Mouse (Mus musculus) kidney, adult 2 months (tissue): ENCODE measurements around the gene Myo1c. TPM values are rescaled to one million over a fixed set of nuclear protein-coding genes. Genes with fewer than 3 reads are reported as not detected.

Source experiments
- DNase-seq: peaks from one replicate; pipeline ENCODE4 v3.0.0; 2021
- H3K27ac ChIP-seq: fragments of 200-500 bp; 2 replicates; pipeline ENCODE4 v1.5.1; 2012; ENCODE audit warnings: low read depth, low read length, control low read depth, inconsistent platforms; ENCODE audit not compliant: insufficient read depth
- H3K27me3 ChIP-seq: fragments of 200-500 bp; replicated peaks from 2 replicates; pipeline ENCODE4 v1.6.1; 2012; ENCODE audit warnings: mild to moderate bottlenecking, moderate library complexity, low read length, inconsistent platforms; ENCODE audit not compliant: control insufficient read depth, insufficient read depth
- H3K36me3 ChIP-seq: fragments of 200-500 bp; 2 replicates; pipeline ENCODE4 v1.6.1; 2012; ENCODE audit warnings: mild to moderate bottlenecking, moderate library complexity, low read length, inconsistent platforms; ENCODE audit not compliant: control insufficient read depth, insufficient read depth
- H3K4me1 ChIP-seq: fragments of 200-500 bp; 2 replicates; pipeline ENCODE4 v1.6.1; 2011; ENCODE audit warnings: low read length; ENCODE audit not compliant: control insufficient read depth, insufficient read depth
- H3K4me3 ChIP-seq: fragments of 200-500 bp; 2 replicates; pipeline ENCODE4 v1.5.1; 2011; ENCODE audit warnings: mild to moderate bottlenecking, low read depth, low read length, control low read depth; ENCODE audit not compliant: insufficient read depth
- CTCF ChIP-seq: fragments of 200-500 bp; conservative IDR thresholded peaks from 2 replicates; pipeline ENCODE4 v1.5.1; 2011; ENCODE audit warnings: low read depth, mild to moderate bottlenecking, control low read depth, low read length, moderate library complexity, mixed read lengths; ENCODE audit not compliant: insufficient read depth, insufficient read length
- POLR2A ChIP-seq: fragments of 200-500 bp; IDR thresholded peaks from one replicate; pipeline ENCODE4 v1.6.1; 2011; ENCODE audit warnings: low read depth, low read length, control low read depth
- WGBS: fragments of 180-500 bp; shearing (Covaris S2); methylation state at CpG from one replicate; pipeline ENCODE4 v1.1.7; 2018; 5-methylcytosine and 5-hydroxymethylcytosine counted together
- polyA plus RNA-seq: library from polyadenylated mRNA; depleted of rRNA; stranded (reverse); fragments of >200 nt; gene quantifications from 2 replicates; pipeline ENCODE4 v1.2.3, GENCODE M21; 2012; rRNA removed

Gene Myo1c
- 88.9 and 99.7 TPM in 2 replicates for polyA plus RNA-seq

- no peaks in the 10 kb centered on the region for H3K27me3 ChIP-seq
- peak within 1 kb of the TSS; percentile 98 for H3K27ac ChIP-seq
- peaks cover 29% of the 10 kb centered on the region for H3K4me1 ChIP-seq
- WGBS, result 57% methylated on average over 7 of the region's 7 CpGs
- peak; percentile 82 for DNase-seq
- TF ChIP-seq POLR2A (peak; percentile 60), CTCF (no peak)
- H3K36me3 ChIP-seq, result no peaks in the 10 kb centered on the region
- H3K4me3 ChIP-seq, result peak within 1 kb of the TSS; percentile 90
These were observed at the start of gene Myo1c for GRCm38 (mm10) chr11:75650311-75650710. Myo1c (plus strand) TSS chr11:75650504.

GRCm38 (mm10) chr11:75604826-75605225 is 45.5 kb upstream of the Myo1c start:
- Histone ChIP-seq H3K27me3 (no peaks in the 10 kb centered on the region), H3K27ac (no peak overlapping the region), H3K4me3 (no peak overlapping the region), H3K4me1 (peaks cover 12% of the 10 kb centered on the region), H3K36me3 (peaks cover 2% of the 10 kb centered on the region; the same call in 1 of the 2 replicates)
- no peak for TF ChIP-seq CTCF
- TF ChIP-seq POLR2A, result no peak
- WGBS, result 74% methylated on average over 5 of the region's 5 CpGs
- DNase-seq, result no peak

DNA sequence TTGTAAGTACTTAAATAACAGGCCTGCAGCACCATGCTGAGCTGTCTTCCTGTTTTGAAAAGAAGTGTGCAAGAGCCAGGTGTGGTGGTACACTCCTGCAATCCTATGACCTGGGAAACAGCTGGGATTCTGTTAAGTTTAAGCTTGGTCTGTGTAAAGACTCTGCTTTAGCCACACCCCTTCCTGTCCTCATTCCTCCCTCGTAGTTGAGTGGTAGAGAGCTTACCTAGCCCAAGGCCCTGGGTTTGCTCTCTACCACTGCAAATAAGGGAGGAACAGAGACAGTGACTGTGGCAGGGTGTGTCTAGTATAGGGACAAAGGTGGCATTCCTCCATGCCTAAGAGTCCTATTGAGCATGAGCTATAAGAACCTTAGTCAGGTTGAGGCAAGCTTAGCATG is 45.0 kb upstream of the Myo1c start:
- no peak overlapping the region for H3K4me3 ChIP-seq
- WGBS, result 33% methylated on average over 1 of the region's 1 CpGs
- H3K4me1 ChIP-seq, result peaks cover 12% of the 10 kb centered on the region
- H3K27ac ChIP-seq, result no peak overlapping the region
- no peak for DNase-seq
- TF ChIP-seq POLR2A (no peak), CTCF (no peak)
- H3K36me3 ChIP-seq, result peaks cover 3% of the 10 kb centered on the region; the same call in 1 of the 2 replicates
- no peaks in the 10 kb centered on the region for H3K27me3 ChIP-seq

GRCm38 (mm10) chr11:75608776-75609175 is 41.5 kb upstream of the Myo1c start:
- TF ChIP-seq CTCF, result no peak
- Histone ChIP-seq H3K36me3 (0 out of 2 replicates have a peak, but pooled peaks cover 1% of the 10 kb centered on the region), H3K27ac (peak overlapping the region; percentile 35), H3K4me1 (peaks cover 12% of the 10 kb centered on the region), H3K27me3 (no peaks in the 10 kb centered on the region), H3K4me3 (no peak overlapping the region)
- WGBS, result 67% methylated on average over 5 of the region's 5 CpGs
- peak; percentile 80 for DNase-seq

DNA sequence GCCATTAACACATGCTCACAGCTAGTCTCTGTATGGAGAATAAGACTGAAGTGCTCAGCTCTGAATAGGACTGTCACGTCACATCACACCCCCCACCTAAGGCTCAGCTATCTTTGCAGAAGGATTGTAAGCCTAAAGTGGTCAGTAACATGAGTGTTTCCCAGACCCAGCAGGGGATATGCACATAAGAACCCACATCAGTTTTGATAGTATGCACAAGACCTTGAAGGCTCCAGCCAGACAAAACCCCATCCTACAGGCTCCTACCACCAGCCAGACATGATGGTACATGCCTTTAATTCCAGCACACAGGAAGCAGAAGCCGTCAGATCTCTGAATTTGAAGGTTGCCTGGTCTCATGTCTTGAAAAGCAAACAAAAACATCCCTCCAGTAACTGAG is 40.3 kb upstream of the Myo1c start:
- Histone ChIP-seq H3K4me1 (peaks cover 12% of the 10 kb centered on the region), H3K27ac (no peak overlapping the region), H3K4me3 (no peak overlapping the region), H3K27me3 (no peaks in the 10 kb centered on the region), H3K36me3 (0 out of 2 replicates have a peak, but pooled peaks cover 1% of the 10 kb centered on the region)
- no peak for DNase-seq
- 84% methylated on average over 2 of the region's 2 CpGs for WGBS
- TF ChIP-seq POLR2A (no peak), CTCF (no peak)

GRCm38 (mm10) chr11:75614769-75615168 is 35.5 kb upstream of the Myo1c start:
- DNase-seq, result no peak
- H3K36me3 ChIP-seq, result peaks cover 1% of the 10 kb centered on the region; the same call in 1 of the 2 replicates

GRCm38 (mm10) chr11:75615556-75615955 is 34.7 kb upstream of the Myo1c start:
- WGBS, result 75% methylated on average over 2 of the region's 2 CpGs
- Histone ChIP-seq H3K4me1 (no peaks in the 10 kb centered on the region), H3K27me3 (no peaks in the 10 kb centered on the region), H3K36me3 (no peaks in the 10 kb centered on the region; the same call in 1 of the 2 replicates), H3K4me3 (no peak overlapping the region), H3K27ac (no peak overlapping the region)
- no peak for DNase-seq
- TF ChIP-seq CTCF (no peak), POLR2A (no peak)

More at GRCm38 (mm10) chr11:75614769-75615168, 35.5 kb upstream of the Myo1c start:
- no peak overlapping the region for H3K4me3 ChIP-seq
- WGBS, result 100% methylated on average over 1 of the region's 1 CpGs
- H3K27ac ChIP-seq, result no peak overlapping the region
- no peaks in the 10 kb centered on the region for H3K27me3 ChIP-seq
- no peak for TF ChIP-seq POLR2A
- TF ChIP-seq CTCF, result no peak
- no peaks in the 10 kb centered on the region for H3K4me1 ChIP-seq
